Mouse (Mus musculus) liver, embryonic 13.5 days (tissue): ENCODE measurements at regions not wholly inside any gene's neighbourhood (a gene's known extent, or its start where the extent isn't known, plus 50 kb on each side); places are given as distances from the start of the nearest gene placed in this dataset.

Source experiments
- ATAC-seq: fragments of 200-750 bp; cut with Nextera tagmentation; 2 replicates; pipeline ENCODE4 v1.8.0; 2017; ENCODE audit warnings: low read depth, mild to moderate bottlenecking, moderate number of reproducible peaks, moderate library complexity
- DNase-seq: peaks from one replicate; pipeline ENCODE4 v3.0.0; 2022
- H3K27ac ChIP-seq: fragments of 300-500 bp; sonication (generic); 2 replicates; pipeline ENCODE4 v1.5.1; 2015; ENCODE audit warnings: moderate library complexity, mild to moderate bottlenecking, inconsistent platforms
- H3K27me3 ChIP-seq: fragments of 300-500 bp; sonication (generic); 2 replicates; pipeline ENCODE4 v1.6.1; 2015; ENCODE audit warnings: mild to moderate bottlenecking, inconsistent platforms
- H3K36me3 ChIP-seq: fragments of 300-500 bp; sonication (generic); 2 replicates; pipeline ENCODE4 v1.6.1; 2015; ENCODE audit warnings: mild to moderate bottlenecking, inconsistent platforms
- H3K4me1 ChIP-seq: fragments of 300-500 bp; sonication (generic); replicated peaks from 2 replicates; pipeline ENCODE4 v1.6.1; 2015; ENCODE audit warnings: inconsistent platforms
- H3K4me2 ChIP-seq: fragments of 300-500 bp; sonication (generic); 2 replicates; pipeline ENCODE4 v1.6.1; 2015; ENCODE audit warnings: inconsistent platforms, mild to moderate bottlenecking, moderate library complexity
- H3K4me3 ChIP-seq: fragments of 300-500 bp; sonication (generic); replicated peaks from 2 replicates; pipeline ENCODE4 v1.5.1; 2015; ENCODE audit warnings: mild to moderate bottlenecking, inconsistent platforms
- H3K9ac ChIP-seq: fragments of 300-500 bp; sonication (generic); 2 replicates; pipeline ENCODE4 v1.6.1; 2015; ENCODE audit warnings: mild to moderate bottlenecking, inconsistent platforms
- H3K9me3 ChIP-seq: fragments of 300-500 bp; sonication (generic); replicated peaks from 2 replicates; pipeline ENCODE4 v1.6.1; 2016; ENCODE audit warnings: inconsistent platforms
- WGBS: fragments of 180-500 bp; shearing (Covaris S2); methylation state at CpG from one replicate; pipeline ENCODE4 v1.1.7; 2015; ENCODE audit not compliant: insufficient replicate concordance; 5-methylcytosine and 5-hydroxymethylcytosine counted together

DNA sequence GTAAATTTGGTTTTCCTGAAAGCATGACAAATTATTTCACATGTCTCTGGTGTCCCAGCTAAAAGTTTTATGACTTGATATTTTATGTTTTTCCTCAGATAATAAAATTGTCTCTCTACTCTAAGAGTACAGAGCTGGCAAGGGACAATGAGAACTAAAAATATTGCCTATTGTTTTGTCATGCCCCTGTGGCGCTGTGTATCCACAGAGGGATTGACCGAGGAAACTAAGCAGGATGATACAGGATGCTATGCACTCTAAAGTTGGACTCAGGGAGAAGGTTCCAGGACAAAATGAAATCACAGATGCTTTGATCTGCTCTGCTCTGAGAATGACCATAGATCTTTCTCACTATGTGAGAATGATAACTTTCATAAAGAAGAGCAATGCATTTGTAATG lies 1203.3 kb upstream of the Flrt2 start:
- Histone ChIP-seq H3K27ac (no peak overlapping the region), H3K4me1 (no peaks in the 10 kb centered on the region), H3K9me3 (no peaks in the 10 kb centered on the region), H3K36me3 (no peaks in the 10 kb centered on the region), H3K4me2 (no peak overlapping the region), H3K9ac (no peak overlapping the region), H3K27me3 (no peaks in the 10 kb centered on the region), H3K4me3 (no peak overlapping the region)
- 58% methylated on average over 2 of the region's 2 CpGs for WGBS
- DNase-seq (no peak), ATAC-seq (no peak)

DNA sequence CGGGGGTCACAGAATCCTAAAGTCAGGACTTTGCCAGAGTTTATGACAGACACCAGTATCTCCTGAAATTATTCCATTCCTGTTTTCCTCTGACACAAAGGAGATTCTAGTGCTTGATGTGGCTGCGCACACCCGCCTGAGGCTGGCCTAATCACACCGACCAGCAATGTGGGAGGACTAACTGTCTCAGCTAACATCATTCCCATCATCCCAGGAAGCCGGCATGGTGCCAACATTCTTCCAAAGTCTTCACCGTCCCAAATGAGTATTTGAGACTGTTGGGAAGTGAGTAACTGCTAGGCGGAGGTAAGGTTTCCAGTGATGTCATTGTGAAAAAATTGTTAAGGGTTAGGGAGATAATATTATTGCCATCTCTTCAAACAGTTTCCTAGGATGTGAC lies 1183.9 kb upstream of the Flrt2 start:
- H3K27ac ChIP-seq, result no peak overlapping the region
- H3K4me2 ChIP-seq, result no peak overlapping the region
- no peak for DNase-seq
- WGBS, result 73% methylated on average over 7 of the region's 7 CpGs
- no peaks in the 10 kb centered on the region for H3K27me3 ChIP-seq
- H3K4me3 ChIP-seq, result no peak overlapping the region
- no peaks in the 10 kb centered on the region for H3K9me3 ChIP-seq
- no peaks in the 10 kb centered on the region for H3K4me1 ChIP-seq
- no peaks in the 10 kb centered on the region for H3K36me3 ChIP-seq
- ATAC-seq, result no peak
- no peak overlapping the region for H3K9ac ChIP-seq

DNA sequence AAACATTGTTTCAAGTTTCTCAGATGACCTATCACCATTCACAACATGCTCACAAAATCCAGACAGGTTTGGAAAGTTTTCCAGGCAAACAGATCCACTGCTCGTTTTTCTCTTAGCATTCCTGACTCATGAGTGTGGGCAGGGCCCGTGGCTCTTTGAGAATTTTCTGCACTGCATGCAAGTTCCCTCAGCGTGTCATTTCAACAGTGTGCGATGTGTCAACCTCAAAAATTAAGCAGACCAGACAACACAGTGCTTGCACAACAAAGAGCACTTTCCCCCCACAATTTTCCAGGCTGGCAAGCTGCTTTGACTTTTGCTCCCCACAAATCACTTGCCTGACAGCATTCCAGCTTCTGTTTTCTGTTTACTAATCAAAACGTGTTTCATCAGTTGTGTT lies 1182.2 kb upstream of the Flrt2 start:
- WGBS, result 36% methylated on average over 5 of the region's 5 CpGs
- Histone ChIP-seq H3K4me1 (no peaks in the 10 kb centered on the region), H3K4me3 (no peak overlapping the region), H3K36me3 (no peaks in the 10 kb centered on the region), H3K4me2 (no peak overlapping the region), H3K9ac (no peak overlapping the region), H3K27me3 (no peaks in the 10 kb centered on the region), H3K27ac (no peak overlapping the region), H3K9me3 (no peaks in the 10 kb centered on the region)
- ATAC-seq, result no peak
- no peak for DNase-seq

DNA sequence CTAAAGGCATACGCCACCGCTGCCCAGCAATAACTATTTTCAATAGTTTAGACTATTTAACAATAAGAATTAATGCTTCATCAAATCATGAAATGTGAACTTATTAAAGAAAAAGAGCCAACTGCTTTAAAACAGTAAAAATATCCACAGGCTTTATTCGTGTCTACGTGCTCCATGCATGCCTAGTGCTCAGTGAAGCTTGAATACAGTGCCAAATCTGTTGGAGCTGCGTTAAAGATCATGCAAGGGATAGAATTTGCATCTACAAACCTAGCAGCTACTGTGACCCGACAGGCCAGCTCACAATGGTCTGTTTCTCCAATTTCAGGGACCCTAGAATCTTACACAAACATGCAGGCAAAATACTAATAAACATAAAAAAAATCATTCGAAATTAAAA lies 1147.3 kb upstream of the Flrt2 start:
- Histone ChIP-seq H3K27ac (no peak overlapping the region), H3K9me3 (no peaks in the 10 kb centered on the region), H3K4me2 (no peak overlapping the region), H3K4me3 (no peak overlapping the region), H3K9ac (no peak overlapping the region), H3K4me1 (no peaks in the 10 kb centered on the region), H3K36me3 (no peaks in the 10 kb centered on the region), H3K27me3 (no peaks in the 10 kb centered on the region)
- no peak for ATAC-seq
- DNase-seq, result no peak
- 76% methylated on average over 7 of the region's 7 CpGs for WGBS

DNA sequence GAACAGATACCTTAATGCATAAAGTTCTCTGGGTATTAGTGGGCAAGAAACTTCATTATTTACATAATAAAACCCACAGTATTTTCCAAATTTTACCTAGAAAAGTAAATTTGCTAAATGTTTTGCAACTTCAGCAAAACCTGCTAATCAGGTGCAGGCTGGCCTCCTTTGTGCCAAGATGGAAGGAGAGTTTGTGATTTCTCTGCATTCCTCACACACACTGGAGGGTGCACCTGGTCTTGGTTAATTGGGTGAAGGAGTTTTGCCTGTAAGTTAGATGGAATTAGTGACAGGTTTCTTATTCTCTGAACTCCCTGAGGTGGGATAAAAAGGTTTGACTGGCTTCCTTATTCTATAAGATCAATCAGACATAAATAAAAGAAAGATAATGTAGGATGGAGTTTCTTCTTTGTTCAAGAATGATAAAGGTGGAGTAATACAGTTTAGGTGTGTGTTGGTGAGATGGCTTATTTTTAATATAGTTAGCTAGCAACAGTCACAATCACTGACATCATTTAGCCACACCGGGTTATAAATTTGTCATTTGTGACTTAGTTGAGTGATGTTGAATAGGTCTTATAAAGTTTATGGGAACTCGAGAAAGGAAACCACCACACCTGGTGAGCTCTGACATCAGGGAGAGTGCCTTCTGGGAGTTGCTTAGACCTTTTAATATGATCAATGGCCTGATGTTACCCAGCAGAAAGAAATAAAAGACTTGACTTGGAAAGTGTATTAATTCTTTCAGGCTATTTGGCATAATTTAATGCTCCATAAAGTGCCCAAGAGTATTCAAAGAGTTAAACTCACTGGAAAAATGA lies 1131.4 kb upstream of the Flrt2 start:
- 64% methylated on average over 2 of the region's 2 CpGs for WGBS
- H3K4me1 ChIP-seq, result no peaks in the 10 kb centered on the region
- H3K27me3 ChIP-seq, result no peaks in the 10 kb centered on the region
- H3K4me2 ChIP-seq, result no peak overlapping the region
- H3K36me3 ChIP-seq, result no peaks in the 10 kb centered on the region
- H3K4me3 ChIP-seq, result no peak overlapping the region
- H3K9ac ChIP-seq, result no peak overlapping the region
- DNase-seq (no peak), ATAC-seq (no peak)
- no peaks in the 10 kb centered on the region for H3K9me3 ChIP-seq
- H3K27ac ChIP-seq, result no peak overlapping the region

DNA sequence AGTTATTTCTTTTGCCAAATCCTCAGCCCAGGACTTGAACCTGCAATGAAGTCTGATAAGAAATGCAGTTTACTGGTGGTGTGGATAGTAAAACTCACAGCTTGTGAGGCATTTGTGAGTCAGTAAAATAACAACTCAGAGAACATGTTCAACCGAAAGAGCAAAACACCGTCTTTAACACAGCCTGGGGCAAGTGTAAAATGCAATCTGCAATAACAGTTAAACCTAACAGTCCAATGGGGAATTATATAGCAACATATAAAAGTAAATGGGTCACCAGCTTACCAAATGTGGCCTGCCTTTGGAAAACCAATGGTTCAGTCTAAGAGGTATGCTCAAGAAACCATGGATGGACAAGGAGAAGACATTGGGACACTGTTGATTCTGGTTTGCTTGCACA lies 1117.0 kb upstream of the Flrt2 start:
- ATAC-seq (no peak), DNase-seq (no peak)
- Histone ChIP-seq H3K27ac (no peak overlapping the region), H3K27me3 (no peaks in the 10 kb centered on the region), H3K4me2 (no peak overlapping the region), H3K36me3 (no peaks in the 10 kb centered on the region), H3K4me3 (no peak overlapping the region), H3K4me1 (no peaks in the 10 kb centered on the region), H3K9ac (no peak overlapping the region), H3K9me3 (no peaks in the 10 kb centered on the region; the same call in 1 of the 2 replicates)
- 78% methylated on average over 2 of the region's 2 CpGs for WGBS

DNA sequence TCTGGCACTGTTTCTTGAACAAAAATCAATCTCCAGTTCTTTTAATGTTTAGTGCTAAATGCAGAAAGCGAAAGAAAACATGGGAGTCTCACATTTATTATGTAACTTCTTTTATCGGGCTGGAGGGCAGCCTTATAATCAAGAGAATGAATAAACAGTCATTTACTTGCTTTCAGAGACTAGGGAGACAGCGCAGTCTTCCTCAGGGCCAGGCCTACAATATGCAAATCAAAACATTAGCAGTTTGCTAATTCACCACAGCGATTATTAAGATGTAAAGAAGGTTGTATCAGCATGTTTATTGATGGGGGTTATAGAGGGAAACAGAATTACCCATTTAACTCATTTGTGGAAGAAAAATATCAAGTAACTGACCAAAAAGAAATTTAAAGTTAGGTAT lies 1111.7 kb upstream of the Flrt2 start:
- DNase-seq, result no peak
- no peaks in the 10 kb centered on the region for H3K36me3 ChIP-seq
- no peaks in the 10 kb centered on the region for H3K4me1 ChIP-seq
- no peak for ATAC-seq
- H3K4me2 ChIP-seq, result no peak overlapping the region
- no peaks in the 10 kb centered on the region for H3K27me3 ChIP-seq
- H3K9me3 ChIP-seq, result no peaks in the 10 kb centered on the region; the same call in 1 of the 2 replicates
- WGBS, result 44% methylated on average over 4 of the region's 4 CpGs
- no peak overlapping the region for H3K9ac ChIP-seq
- no peak overlapping the region for H3K4me3 ChIP-seq
- H3K27ac ChIP-seq, result no peak overlapping the region

DNA sequence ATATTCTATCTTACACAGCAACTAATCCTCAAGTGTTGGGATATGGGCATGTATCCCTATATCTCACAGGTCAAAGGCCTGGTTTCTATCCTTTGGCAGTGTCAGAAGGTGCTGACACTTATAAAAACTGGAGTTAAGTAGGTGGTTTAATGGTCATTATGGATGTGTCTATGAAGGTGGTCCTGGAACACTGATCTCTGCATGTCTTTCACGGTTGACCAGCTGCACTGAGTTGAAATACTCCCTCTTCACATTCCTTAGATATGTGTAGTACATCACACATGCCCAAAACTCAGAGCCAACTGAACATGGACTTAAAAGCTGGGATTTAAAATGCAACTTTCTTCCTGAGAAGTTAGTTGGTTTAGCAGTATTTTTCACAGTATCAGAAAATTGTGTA lies 1107.7 kb upstream of the Flrt2 start:
- Histone ChIP-seq H3K4me1 (no peaks in the 10 kb centered on the region), H3K4me3 (no peak overlapping the region), H3K27me3 (no peaks in the 10 kb centered on the region), H3K9me3 (no peaks in the 10 kb centered on the region), H3K27ac (no peak overlapping the region), H3K9ac (no peak overlapping the region), H3K36me3 (no peaks in the 10 kb centered on the region), H3K4me2 (no peak overlapping the region)
- 53% methylated on average over 1 of the region's 1 CpGs for WGBS
- ATAC-seq (no peak), DNase-seq (no peak)

DNA sequence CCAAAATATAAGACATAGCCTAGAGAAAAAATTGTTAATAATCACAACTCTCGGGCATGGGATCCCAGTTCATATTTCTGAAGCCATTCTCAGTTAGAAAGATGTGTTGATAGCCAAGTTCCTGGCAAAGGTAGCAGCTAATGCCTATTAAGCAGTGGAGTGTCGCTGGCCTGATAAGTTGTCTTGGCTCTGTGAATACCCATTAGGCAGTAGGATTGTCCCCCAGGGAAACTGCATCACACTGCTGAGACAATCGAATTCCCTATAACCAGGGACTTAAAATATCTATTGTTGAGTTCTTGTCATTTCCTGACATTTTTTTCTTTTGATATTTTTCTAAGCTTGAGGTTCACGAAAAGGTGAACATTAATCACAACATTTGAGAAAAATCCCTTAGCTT lies 1105.0 kb upstream of the Flrt2 start:
- WGBS, result 54% methylated on average over 4 of the region's 4 CpGs
- ATAC-seq, result no peak

DNA sequence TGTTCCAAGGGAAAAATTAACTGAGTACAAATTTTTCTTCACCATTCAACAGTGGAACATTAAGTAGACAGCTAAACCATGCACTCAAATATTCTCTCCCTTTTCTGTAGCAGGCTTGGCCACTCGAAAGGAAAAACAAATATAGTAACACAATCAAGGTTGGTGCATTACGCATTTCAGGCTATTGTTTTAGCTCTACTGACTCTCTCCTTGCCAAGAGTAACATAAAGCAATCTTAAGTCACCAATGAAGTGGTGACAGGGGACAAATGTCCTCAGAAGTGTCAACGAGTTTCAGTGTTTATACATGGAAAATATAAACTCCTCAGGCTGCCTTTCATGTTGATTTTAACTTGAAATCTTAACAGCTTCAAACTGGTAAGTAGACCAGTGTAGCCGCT lies 1103.4 kb upstream of the Flrt2 start:
- no peak for DNase-seq
- Histone ChIP-seq H3K4me3 (no peak overlapping the region), H3K9me3 (no peaks in the 10 kb centered on the region), H3K27ac (no peak overlapping the region), H3K4me2 (no peak overlapping the region), H3K36me3 (no peaks in the 10 kb centered on the region), H3K9ac (no peak overlapping the region), H3K4me1 (no peaks in the 10 kb centered on the region), H3K27me3 (no peaks in the 10 kb centered on the region)
- 49% methylated on average over 4 of the region's 4 CpGs for WGBS
- no peak for ATAC-seq

More for the DNA sequence above, 1105.0 kb upstream of the Flrt2 start:
- no peak overlapping the region for H3K9ac ChIP-seq
- H3K9me3 ChIP-seq, result no peaks in the 10 kb centered on the region
- DNase-seq, result no peak
- no peaks in the 10 kb centered on the region for H3K27me3 ChIP-seq
- H3K4me2 ChIP-seq, result no peak overlapping the region
- H3K4me3 ChIP-seq, result no peak overlapping the region
- H3K36me3 ChIP-seq, result no peaks in the 10 kb centered on the region
- no peaks in the 10 kb centered on the region for H3K4me1 ChIP-seq
- no peak overlapping the region for H3K27ac ChIP-seq

DNA sequence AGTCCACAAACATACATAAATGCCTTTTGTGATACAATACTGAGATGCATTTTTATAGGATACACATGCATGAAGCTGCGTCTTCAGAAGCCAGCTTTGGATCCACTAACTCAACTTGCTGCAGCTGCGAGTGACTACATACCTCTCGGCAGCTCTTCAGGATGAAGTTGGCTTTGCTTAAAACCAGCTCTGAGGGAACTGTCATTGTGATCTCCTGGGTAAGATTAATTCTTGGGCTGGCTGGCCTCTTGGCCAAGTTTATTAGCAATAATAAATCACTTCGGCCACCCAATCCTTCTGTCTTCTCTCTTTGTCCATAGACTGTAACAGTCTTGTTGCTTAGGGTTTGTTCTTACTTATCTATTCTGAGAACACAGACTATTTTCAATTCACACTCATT lies 1103.0 kb upstream of the Flrt2 start:
- H3K4me2 ChIP-seq, result no peak overlapping the region
- DNase-seq (no peak), ATAC-seq (no peak)
- H3K4me1 ChIP-seq, result no peaks in the 10 kb centered on the region
- WGBS, result 62% methylated on average over 4 of the region's 4 CpGs
- H3K36me3 ChIP-seq, result no peaks in the 10 kb centered on the region
- no peak overlapping the region for H3K9ac ChIP-seq
- no peak overlapping the region for H3K4me3 ChIP-seq
- no peaks in the 10 kb centered on the region for H3K27me3 ChIP-seq
- no peak overlapping the region for H3K27ac ChIP-seq
- no peaks in the 10 kb centered on the region for H3K9me3 ChIP-seq

DNA sequence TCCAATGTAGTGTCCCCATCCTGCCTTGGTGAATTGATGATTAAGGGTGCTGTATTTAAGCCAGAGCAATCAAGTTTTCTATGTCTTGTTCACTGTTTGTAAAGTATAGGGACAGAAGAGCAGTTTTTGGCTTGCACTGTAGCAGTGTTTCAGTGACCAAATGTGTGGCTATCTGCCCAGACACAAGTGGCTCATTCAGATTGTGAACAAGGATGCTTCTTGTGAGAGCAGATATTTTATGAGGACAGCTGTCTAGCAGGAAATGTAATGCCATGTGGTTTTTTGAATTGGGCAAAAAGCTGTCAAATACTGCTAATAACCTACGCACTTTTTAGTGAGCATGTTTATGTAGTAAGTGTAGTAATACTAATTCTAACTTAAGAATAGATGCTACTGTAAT lies 1086.5 kb upstream of the Flrt2 start:
- 39% methylated on average over 1 of the region's 1 CpGs for WGBS
- Histone ChIP-seq H3K4me3 (no peak overlapping the region), H3K27ac (no peak overlapping the region), H3K9ac (no peak overlapping the region), H3K27me3 (no peaks in the 10 kb centered on the region), H3K9me3 (no peaks in the 10 kb centered on the region), H3K4me1 (no peaks in the 10 kb centered on the region), H3K36me3 (no peaks in the 10 kb centered on the region), H3K4me2 (no peak overlapping the region)
- ATAC-seq, result no peak
- no peak for DNase-seq
